Mouse (Mus musculus) stomach, postnatal 0 days (tissue): ENCODE results near the gene Arf5. TPM values are rescaled to one million over a fixed set of nuclear protein-coding genes. Genes with fewer than 3 reads are reported as not detected.

ENCODE experiments used
- ATAC-seq: fragments of 200-750 bp; cut with Nextera tagmentation; 2 replicates; pipeline ENCODE4 v1.8.0; 2017; ENCODE audit not compliant: low FRiP score, low TSS enrichment
- DNase-seq: peaks from one replicate; pipeline ENCODE4 v3.0.0-alpha.2; 2016; ENCODE audit warnings: low spot score
- H3K27ac ChIP-seq: fragments of 300-500 bp; sonication (generic); replicated peaks from 2 replicates; pipeline ENCODE4 v1.5.1; 2014; ENCODE audit warnings: mild to moderate bottlenecking, control low read depth
- H3K27me3 ChIP-seq: fragments of 300-500 bp; sonication (generic); 2 replicates; pipeline ENCODE4 v1.6.1; 2014; ENCODE audit warnings: low read length; ENCODE audit not compliant: control insufficient read depth, insufficient read depth
- H3K36me3 ChIP-seq: fragments of 300-500 bp; sonication (generic); 2 replicates; pipeline ENCODE4 v1.6.1; 2014; ENCODE audit warnings: low read length, mixed read lengths; ENCODE audit not compliant: control insufficient read depth, insufficient read depth
- H3K4me1 ChIP-seq: fragments of 300-500 bp; sonication (generic); replicated peaks from 2 replicates; pipeline ENCODE4 v1.6.1; 2014; ENCODE audit warnings: antibody characterized with exemption; ENCODE audit not compliant: control insufficient read depth, insufficient read depth
- H3K4me2 ChIP-seq: fragments of 300-500 bp; sonication (generic); replicated peaks from 2 replicates; pipeline ENCODE4 v1.6.1; 2014; ENCODE audit warnings: low read depth, mild to moderate bottlenecking, control low read depth, moderate library complexity
- H3K4me3 ChIP-seq: fragments of 300-500 bp; sonication (generic); 2 replicates; pipeline ENCODE4 v1.5.1; 2014; ENCODE audit warnings: low read depth, low read length, control low read depth
- H3K9ac ChIP-seq: fragments of 300-500 bp; sonication (generic); 2 replicates; pipeline ENCODE4 v1.6.1; 2014; ENCODE audit warnings: mild to moderate bottlenecking, low read length, control low read depth, mixed read lengths
- H3K9me3 ChIP-seq: fragments of 300-500 bp; sonication (generic); 2 replicates; pipeline ENCODE4 v1.6.1; 2016; ENCODE audit warnings: low read length; ENCODE audit not compliant: control insufficient read depth
- CTCF ChIP-seq: IDR thresholded peaks from 2 replicates; pipeline ENCODE4 v1.5.1; 2016; ENCODE audit warnings: antibody characterized with exemption, low read depth, mild to moderate bottlenecking, moderate library complexity
- EP300 ChIP-seq: optimal IDR thresholded peaks from 2 replicates; pipeline ENCODE3; 2016; ENCODE audit warnings: antibody characterized with exemption
- WGBS: fragments of 180-500 bp; shearing (Covaris S2); extraction: QIAGEN DNeasy Blood & Tissue Kit; methylation state at CpG from one replicate; pipeline ENCODE4 v1.1.7; 2014; 5-methylcytosine and 5-hydroxymethylcytosine counted together
- polyA plus RNA-seq: library from polyadenylated mRNA; unstranded; fragments of >200 nt; fragmentation: Nextera tagmentation; extraction: Ambion mirVana; gene quantifications from 2 replicates; pipeline ENCODE4 v1.2.1, GENCODE M21; 2015

The Arf5 gene
- polyA plus RNA-seq, 1 experiment from 2014 or later, result 296 TPM

DNA sequence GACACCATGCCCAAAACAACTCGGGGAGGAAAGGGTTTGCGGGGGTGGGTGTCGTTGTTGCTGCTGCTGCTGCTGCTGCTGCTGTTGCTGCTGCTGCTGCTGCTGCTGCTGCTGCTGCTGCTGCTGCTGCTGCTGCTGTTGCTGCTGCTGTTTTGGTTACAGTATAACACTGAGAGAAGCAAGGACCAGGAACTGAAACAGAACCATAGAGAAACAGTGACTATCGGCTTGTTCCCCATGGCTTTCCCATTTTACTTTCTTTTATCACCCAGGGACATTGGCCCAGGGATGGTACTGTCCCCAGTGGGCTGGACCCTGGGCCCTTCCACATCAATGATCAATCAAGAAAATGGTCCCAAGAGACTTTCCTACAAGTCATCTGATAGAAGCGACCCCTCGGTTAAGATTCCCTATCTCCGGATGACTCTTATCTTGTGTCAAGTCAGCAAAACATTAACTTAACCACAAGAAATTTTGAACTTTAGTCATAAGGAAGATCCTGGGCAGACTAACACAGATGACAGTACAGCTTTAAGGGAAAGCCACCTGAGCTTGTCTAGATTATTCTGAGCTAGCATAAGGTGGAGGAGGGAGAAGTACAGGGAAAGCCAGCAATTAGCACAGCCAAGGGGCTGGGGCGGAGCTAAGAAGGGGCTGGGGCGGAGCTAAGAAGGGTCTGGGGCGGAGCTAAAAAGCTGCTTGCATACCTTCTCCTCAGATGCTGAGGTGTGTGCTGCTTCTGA is 7.6 kb downstream of the Arf5 start:
- Histone ChIP-seq H3K27ac (no peak overlapping the region), H3K27me3 (no peaks in the 10 kb centered on the region), H3K9ac (no peak overlapping the region), H3K4me2 (no peak overlapping the region), H3K9me3 (no peaks in the 10 kb centered on the region), H3K36me3 (no peaks in the 10 kb centered on the region), H3K4me3 (no peak overlapping the region), H3K4me1 (no peaks in the 10 kb centered on the region)
- ATAC-seq (no peak), DNase-seq (no peak)
- WGBS, result 75% methylated on average over 10 of the region's 10 CpGs
- TF ChIP-seq CTCF, result no peak
- no peak for TF ChIP-seq EP300

DNA sequence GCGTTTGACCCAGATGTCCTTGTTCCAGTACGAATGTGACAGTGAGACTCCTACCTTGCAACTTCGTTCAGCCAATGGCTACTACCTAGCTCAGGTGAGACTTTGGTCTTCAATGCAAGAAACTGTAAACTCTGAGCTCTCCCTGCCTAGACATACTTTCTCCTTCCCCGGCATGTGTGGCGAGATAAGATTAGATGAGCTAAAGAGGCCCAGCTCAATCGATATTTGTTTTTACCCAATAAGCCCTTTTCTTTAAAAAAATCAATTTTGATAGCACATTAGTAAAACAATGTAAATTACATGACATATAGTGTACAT is 8.1 kb downstream of the Arf5 start:
- Histone ChIP-seq H3K9me3 (no peaks in the 10 kb centered on the region), H3K27me3 (no peaks in the 10 kb centered on the region), H3K9ac (no peak overlapping the region), H3K4me1 (no peaks in the 10 kb centered on the region), H3K36me3 (no peaks in the 10 kb centered on the region), H3K4me2 (no peak overlapping the region), H3K27ac (no peak overlapping the region), H3K4me3 (no peak overlapping the region)
- DNase-seq, result no peak
- 54% methylated on average over 6 of the region's 6 CpGs for WGBS
- ATAC-seq, result no peak
- no peak for TF ChIP-seq EP300
- no peak for TF ChIP-seq CTCF

DNA sequence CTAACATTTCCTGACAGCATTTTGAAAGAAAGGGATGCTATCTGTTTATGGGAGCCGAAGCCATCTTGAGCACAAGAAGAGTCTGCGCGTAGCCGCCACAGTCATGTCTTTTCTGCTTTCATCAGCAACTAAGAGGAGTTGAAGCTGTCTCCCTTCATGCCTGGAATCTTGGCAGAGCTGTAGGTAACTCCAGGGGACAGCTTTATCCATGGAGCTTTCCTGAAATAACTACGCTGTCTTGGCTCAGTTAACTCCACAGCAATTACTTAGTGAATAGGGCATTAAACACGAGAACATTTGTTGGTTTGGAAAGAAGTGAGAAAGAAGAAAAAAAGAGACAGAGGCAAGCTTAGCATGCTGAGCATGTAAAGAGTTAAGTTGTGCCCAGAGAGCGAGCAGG is 24.6 kb downstream of the Arf5 start:
- no peaks in the 10 kb centered on the region for H3K4me1 ChIP-seq
- peaks cover 6% of the 10 kb centered on the region; the same call in 1 of the 2 replicates for H3K27me3 ChIP-seq
- no peak overlapping the region for H3K4me2 ChIP-seq
- 76% methylated on average over 7 of the region's 7 CpGs for WGBS
- H3K9ac ChIP-seq, result no peak overlapping the region
- no peaks in the 10 kb centered on the region for H3K9me3 ChIP-seq
- DNase-seq (no peak), ATAC-seq (no peak)
- no peak overlapping the region for H3K4me3 ChIP-seq
- H3K36me3 ChIP-seq, result no peaks in the 10 kb centered on the region
- TF ChIP-seq EP300 (no peak), CTCF (no peak)
- no peak overlapping the region for H3K27ac ChIP-seq

DNA sequence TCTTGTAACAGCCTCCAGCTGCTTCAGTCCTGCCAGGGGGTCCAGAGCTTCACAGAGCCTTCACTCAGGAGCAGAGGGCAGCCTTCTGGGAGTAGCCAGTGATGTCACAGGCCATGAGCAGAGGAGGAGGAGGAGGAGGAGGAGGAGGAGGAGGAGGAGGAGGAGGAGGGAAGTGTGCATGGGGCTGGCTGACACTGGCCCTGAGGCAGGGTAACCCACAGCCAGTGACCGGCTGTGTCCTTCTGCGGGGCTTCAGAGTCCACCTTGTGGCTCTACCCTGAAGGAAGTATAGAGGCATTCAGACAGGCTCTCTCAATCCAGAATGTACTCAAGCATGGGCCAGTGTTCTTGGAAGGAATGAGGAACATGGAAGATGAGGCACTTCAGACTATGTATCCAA is 25.9 kb downstream of the Arf5 start, which contains the start of gene Pax4:
TSS of gene Pax4 (minus strand) at position 101 of the 400 bp plus-strand sequence.
- H3K27me3 ChIP-seq, result peaks cover 6% of the 10 kb centered on the region; the same call in 1 of the 2 replicates
- TF ChIP-seq EP300 (no peak), CTCF (no peak)
- H3K27ac ChIP-seq, result no peak within 1 kb of the TSS
- no peak within 1 kb of the TSS for H3K4me2 ChIP-seq
- no peak within 1 kb of the TSS for H3K9ac ChIP-seq
- no peak within 1 kb of the TSS for H3K4me3 ChIP-seq
- no peaks in the 10 kb centered on the region for H3K9me3 ChIP-seq
- no peaks in the 10 kb centered on the region for H3K4me1 ChIP-seq
- no peaks in the 10 kb centered on the region for H3K36me3 ChIP-seq
- DNase-seq, result no peak
- 82% methylated on average over 2 of the region's 2 CpGs for WGBS
- no peak for ATAC-seq

DNA sequence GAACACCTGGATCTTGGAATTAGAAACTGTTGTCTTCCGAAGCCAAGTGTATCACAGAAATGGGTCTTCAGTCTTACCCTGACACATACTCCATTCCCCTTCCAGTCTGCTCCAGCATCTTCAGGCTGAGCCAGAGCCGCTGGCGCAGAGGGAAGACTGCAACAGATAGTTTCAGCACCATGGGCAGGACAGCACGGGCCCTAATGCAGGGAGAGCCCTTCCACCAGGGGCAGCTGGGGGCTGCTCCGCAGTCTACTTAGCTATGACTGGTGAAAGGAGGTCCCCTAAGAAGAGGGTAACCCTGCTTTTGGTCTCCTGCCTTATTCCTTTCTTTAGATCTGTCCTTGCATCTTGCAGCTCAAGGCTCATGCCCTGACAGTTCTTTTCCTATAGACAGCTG is 27.1 kb downstream of the Arf5 start:
- no peak for DNase-seq
- no peak overlapping the region for H3K27ac ChIP-seq
- no peaks in the 10 kb centered on the region for H3K4me1 ChIP-seq
- H3K36me3 ChIP-seq, result no peaks in the 10 kb centered on the region
- 15% methylated on average over 5 of the region's 5 CpGs for WGBS
- TF ChIP-seq EP300 (no peak), CTCF (0 out of 2 replicates have a peak, but pooled peaks have one; percentile 1)
- H3K9me3 ChIP-seq, result no peaks in the 10 kb centered on the region
- no peak overlapping the region for H3K9ac ChIP-seq
- peaks cover 6% of the 10 kb centered on the region; the same call in 1 of the 2 replicates for H3K27me3 ChIP-seq
- no peak overlapping the region for H3K4me3 ChIP-seq
- H3K4me2 ChIP-seq, result no peak overlapping the region
- ATAC-seq, result no peak

DNA sequence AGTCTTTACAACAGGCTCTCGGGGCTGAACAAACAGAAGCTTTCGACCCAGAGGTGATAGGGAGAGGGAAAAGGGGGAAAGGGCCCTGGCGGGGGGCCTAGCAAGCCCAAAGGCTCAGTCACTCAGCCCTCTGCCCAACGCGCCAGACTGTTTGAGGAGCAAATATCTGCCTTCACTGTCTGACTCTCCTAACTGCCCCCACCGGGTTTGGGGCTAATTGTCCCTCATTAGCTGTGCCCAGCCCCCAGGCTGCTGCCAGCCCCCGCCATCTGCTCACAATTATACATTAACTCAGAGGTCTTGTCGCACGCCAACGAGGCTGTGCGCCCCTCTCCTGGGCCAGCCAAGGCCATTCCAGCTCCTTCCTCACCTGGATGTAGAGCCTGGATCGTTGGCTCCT is 27.6 kb downstream of the Arf5 start:
- TF ChIP-seq EP300 (no peak), CTCF (no peak)
- Histone ChIP-seq H3K27me3 (peaks cover 6% of the 10 kb centered on the region; the same call in 1 of the 2 replicates), H3K27ac (no peak overlapping the region), H3K4me1 (no peaks in the 10 kb centered on the region), H3K36me3 (no peaks in the 10 kb centered on the region), H3K4me3 (no peak overlapping the region), H3K4me2 (no peak overlapping the region), H3K9ac (no peak overlapping the region), H3K9me3 (no peaks in the 10 kb centered on the region)
- no peak for ATAC-seq
- 1% methylated on average over 11 of the region's 12 CpGs for WGBS
- no peak for DNase-seq
